Comparison of ENCODE assay signal across 25 mouse cellular contexts in the genomic region with DNA sequence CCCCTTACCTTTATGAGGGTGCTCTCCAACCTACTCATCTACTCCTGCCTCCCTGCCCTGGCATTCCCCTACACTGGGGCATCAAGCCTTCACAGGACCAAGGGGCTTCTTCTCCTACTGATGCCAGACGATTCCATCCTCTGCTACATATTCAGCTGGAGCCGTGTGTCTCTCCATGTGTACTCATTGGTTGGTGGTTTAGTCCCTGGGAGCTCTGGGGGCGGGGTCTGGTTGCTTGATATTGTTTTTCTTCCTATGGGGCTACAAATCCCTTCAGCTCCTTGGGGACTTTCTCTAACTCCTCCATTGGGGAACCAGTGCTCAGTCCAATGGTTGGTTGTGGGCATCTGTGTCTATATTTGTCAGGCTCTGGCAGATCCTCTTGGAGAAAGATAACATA.
"Had no signal": no experiment of that assay in that cellular context is flagged by ENCODE, and none has a peak within 500 bp of the region (broad histone marks: within the 10 kb centered on the region; RNA-seq: fewer than 3 reads in every experiment).

No protein-coding gene starts in this region.

- H3K4me2 ChIP-seq: embryonic facial prominence, embryonic 12.5 days; embryonic facial prominence, embryonic 13.5 days; embryonic facial prominence, embryonic 15.5 days; forebrain, embryonic 12.5 days; forebrain, embryonic 13.5 days; forebrain, embryonic 15.5 days had no signal

- H3K4me3 ChIP-seq: embryonic facial prominence, embryonic 10.5 days; embryonic facial prominence, embryonic 12.5 days; embryonic facial prominence, embryonic 13.5 days; embryonic facial prominence, embryonic 15.5 days; erythroblast, embryonic 14.5 days; forebrain, embryonic 10.5 days; forebrain, embryonic 12.5 days; forebrain, embryonic 13.5 days; forebrain, embryonic 15.5 days; gastrocnemius, adult 2 months; heart, adult 2 months had no signal

- DNase-seq: cerebellum, adult 9-11 months; cerebellum, postnatal 10 days; cerebellum, postnatal 14 days; cerebellum, postnatal 25 days; cerebellum, postnatal 36 days; embryo, embryonic 11 days; forebrain, postnatal 0 days; gastrocnemius, adult 2 months; gastrocnemius, postnatal 10 days; gastrocnemius, postnatal 14 days; gastrocnemius, postnatal 25 days; gastrocnemius, postnatal 36 days; heart, adult 18-20 months; heart, adult 2 months had no signal

- H3K36me3 ChIP-seq: embryonic facial prominence, embryonic 10.5 days; embryonic facial prominence, embryonic 12.5 days; embryonic facial prominence, embryonic 13.5 days; embryonic facial prominence, embryonic 15.5 days; forebrain, embryonic 10.5 days; forebrain, embryonic 12.5 days; forebrain, embryonic 15.5 days had no signal

- H3K4me1 ChIP-seq: embryonic facial prominence, embryonic 10.5 days; embryonic facial prominence, embryonic 12.5 days; embryonic facial prominence, embryonic 13.5 days; embryonic facial prominence, embryonic 15.5 days; forebrain, embryonic 10.5 days; forebrain, embryonic 12.5 days; forebrain, embryonic 13.5 days; forebrain, embryonic 15.5 days had no signal

- ATAC-seq: forebrain, embryonic 13.5 days; forebrain, embryonic 14.5 days; forebrain, embryonic 15.5 days; forebrain, embryonic 16.5 days; forebrain, postnatal 0 days had no signal

- H3K27me3 ChIP-seq: embryonic facial prominence, embryonic 12.5 days; embryonic facial prominence, embryonic 13.5 days; embryonic facial prominence, embryonic 15.5 days; forebrain, embryonic 12.5 days; forebrain, embryonic 13.5 days; forebrain, embryonic 15.5 days had no signal

- H3K27ac ChIP-seq: embryonic facial prominence, embryonic 10.5 days; embryonic facial prominence, embryonic 12.5 days; embryonic facial prominence, embryonic 13.5 days; embryonic facial prominence, embryonic 15.5 days; forebrain, embryonic 10.5 days; forebrain, embryonic 12.5 days; forebrain, embryonic 13.5 days; forebrain, embryonic 15.5 days; gastrocnemius, adult 2 months; heart, adult 2 months had no signal

- H3K9me3 ChIP-seq: embryonic facial prominence, embryonic 10.5 days; embryonic facial prominence, embryonic 12.5 days; embryonic facial prominence, embryonic 13.5 days; embryonic facial prominence, embryonic 15.5 days; forebrain, embryonic 10.5 days; forebrain, embryonic 12.5 days; forebrain, embryonic 13.5 days; forebrain, embryonic 15.5 days had no signal

- H3K9ac ChIP-seq: embryonic facial prominence, embryonic 12.5 days; embryonic facial prominence, embryonic 13.5 days; embryonic facial prominence, embryonic 15.5 days; forebrain, embryonic 12.5 days; forebrain, embryonic 13.5 days; forebrain, embryonic 15.5 days; forebrain, postnatal 0 days had no signal
